Mouse (Mus musculus) MEL (cell line): Measurements from ENCODE around the gene Twnk. TPM values are rescaled to one million over a fixed set of nuclear protein-coding genes. Genes with fewer than 3 reads are reported as not detected.

Experiments
- DNase-seq: peaks from one replicate; pipeline ENCODE4 v3.0.0; 2011; ENCODE audit warnings: low read depth, low spot score
- H3K27ac ChIP-seq: 2 replicates; pipeline ENCODE4 v1.5.1; 2012; ENCODE audit warnings: low read depth, mild to moderate bottlenecking, control low read depth, low read length, moderate library complexity; ENCODE audit not compliant: control insufficient read depth
- H3K27me3 ChIP-seq, 2 experiments: fragments of 150-350 bp in 1 of 2; sonication (generic) in 1 of 2; 2 replicates each; pipeline ENCODE4 v1.6.1; 2012; ENCODE audit warnings: low read length in 2 of 2, mild to moderate bottlenecking in 2 of 2, improper control_type of control experiment in 1 of 2, moderate library complexity in 1 of 2; ENCODE audit not compliant: insufficient read depth in 2 of 2, control insufficient read depth in 1 of 2
- H3K36me3 ChIP-seq, 2 experiments: 2 replicates each; pipeline ENCODE4 v1.6.1; 2012 to 2014; ENCODE audit warnings: low read length in 2 of 2, improper control_type of control experiment in 1 of 2, inconsistent platforms in 1 of 2, mild to moderate bottlenecking in 1 of 2; ENCODE audit not compliant: insufficient read depth in 2 of 2, control insufficient read depth in 1 of 2
- H3K4me1 ChIP-seq, 2 experiments: fragments of 150-350 bp in 1 of 2; sonication (generic) in 1 of 2; 2 replicates each; pipeline ENCODE4 v1.6.1; 2012; ENCODE audit warnings: low read length in 2 of 2, improper control_type of control experiment in 1 of 2, mild to moderate bottlenecking in 1 of 2; ENCODE audit not compliant: insufficient read depth in 2 of 2, control insufficient read depth in 1 of 2
- H3K4me3 ChIP-seq, 2 experiments: fragments of 150-350 bp in 1 of 2; sonication (generic) in 1 of 2; 2 replicates each; pipeline ENCODE4 v1.5.1; 2012; ENCODE audit warnings: low read depth in 2 of 2, low read length in 2 of 2, mild to moderate bottlenecking in 2 of 2, moderate library complexity in 2 of 2, control low read depth in 1 of 2, improper control_type of control experiment in 1 of 2; ENCODE audit not compliant: control insufficient read depth in 1 of 2, insufficient read depth in 1 of 2
- H3K79me2 ChIP-seq: 2 replicates; pipeline ENCODE4 v1.6.1; 2012; ENCODE audit warnings: mild to moderate bottlenecking, low read length, moderate library complexity; ENCODE audit not compliant: control insufficient read depth, poor library complexity, insufficient read depth
- H3K9ac ChIP-seq: 2 replicates; pipeline ENCODE4 v1.6.1; 2012; ENCODE audit warnings: low read depth, mild to moderate bottlenecking, control low read depth, low read length, moderate library complexity; ENCODE audit not compliant: control insufficient read depth, poor library complexity, severe bottlenecking
- H3K9me3 ChIP-seq: fragments of 150-350 bp; sonication (generic); replicated peaks from 2 replicates; pipeline ENCODE4 v1.6.1; 2012; ENCODE audit warnings: mild to moderate bottlenecking, low read length, improper control_type of control experiment, moderate library complexity; ENCODE audit not compliant: insufficient read depth
- BHLHE40 ChIP-seq: IDR thresholded peaks from 2 replicates; pipeline ENCODE4 v1.6.1; 2012; ENCODE audit warnings: low read depth, mild to moderate bottlenecking, inconsistent platforms, low read length, improper control_type of control experiment, borderline replicate concordance
- CTCF ChIP-seq, 3 experiments: IDR thresholded peaks in 2 of 3; conservative IDR thresholded peaks in 1 of 3; 2 replicates each; pipeline ENCODE4 v1.5.1; 2011 to 2012; ENCODE audit warnings: low read length in 3 of 3, low read depth in 2 of 3, mild to moderate bottlenecking in 2 of 3, improper control_type of control experiment in 1 of 3, inconsistent platforms in 1 of 3, mixed read lengths in 1 of 3, moderate library complexity in 1 of 3; ENCODE audit not compliant: control insufficient read depth in 1 of 3, insufficient read depth in 1 of 3, poor library complexity in 1 of 3, severe bottlenecking in 1 of 3
- E2F4 ChIP-seq: IDR thresholded peaks from 2 replicates; pipeline ENCODE4 v1.6.1; 2011; ENCODE audit warnings: low read depth, low read length, improper control_type of control experiment, borderline replicate concordance
- ELF1 ChIP-seq: IDR thresholded peaks from 2 replicates; pipeline ENCODE4 v1.6.1; 2014; ENCODE audit warnings: low read depth, mild to moderate bottlenecking, inconsistent platforms, low read length, improper control_type of control experiment, moderate library complexity
- EP300 ChIP-seq, 2 experiments: IDR thresholded peaks; 2 replicates each; pipeline ENCODE4 v1.6.1; 2011; ENCODE audit warnings: improper control_type of control experiment in 2 of 2, low read length in 2 of 2, low read depth in 1 of 2, mild to moderate bottlenecking in 1 of 2
- ETS1 ChIP-seq: IDR thresholded peaks from 2 replicates; pipeline ENCODE4 v1.6.1; 2012; ENCODE audit warnings: low read depth, mild to moderate bottlenecking, inconsistent platforms, low read length, improper control_type of control experiment, moderate library complexity
- HCFC1 ChIP-seq: IDR thresholded peaks from 2 replicates; pipeline ENCODE4 v1.6.1; 2012; ENCODE audit warnings: low read depth, mild to moderate bottlenecking, inconsistent platforms, low read length, improper control_type of control experiment, moderate library complexity
- JUND ChIP-seq: IDR thresholded peaks from 2 replicates; pipeline ENCODE4 v1.6.1; 2011; ENCODE audit warnings: low read depth, mild to moderate bottlenecking, improper control_type of control experiment, low read length
- MAFK ChIP-seq: IDR thresholded peaks from 2 replicates; pipeline ENCODE4 v1.6.1; 2011; ENCODE audit warnings: low read depth, mild to moderate bottlenecking, low read length, improper control_type of control experiment, borderline replicate concordance
- MAX ChIP-seq: IDR thresholded peaks from 2 replicates; pipeline ENCODE4 v1.6.1; 2011; ENCODE audit warnings: low read length, improper control_type of control experiment
- MAZ ChIP-seq: IDR thresholded peaks from 2 replicates; pipeline ENCODE4 v1.6.1; 2012; ENCODE audit warnings: low read depth, mild to moderate bottlenecking, inconsistent platforms, low read length, improper control_type of control experiment
- MYB ChIP-seq: IDR thresholded peaks from 2 replicates; pipeline ENCODE4 v1.6.1; 2011; ENCODE audit warnings: mild to moderate bottlenecking, low read depth, low read length, improper control_type of control experiment
- MYC ChIP-seq: IDR thresholded peaks from 2 replicates; pipeline ENCODE4 v1.6.1; 2011; ENCODE audit warnings: low read depth, mild to moderate bottlenecking, low read length, improper control_type of control experiment, moderate library complexity
- NELFE ChIP-seq: IDR thresholded peaks from 2 replicates; pipeline ENCODE4 v1.6.1; 2011; ENCODE audit warnings: low read depth, low read length, improper control_type of control experiment
- POLR2A ChIP-seq, 2 experiments: IDR thresholded peaks; 2 replicates each; pipeline ENCODE4 v1.6.1; 2011 to 2012; ENCODE audit warnings: low read length in 2 of 2, mild to moderate bottlenecking in 2 of 2, control low read depth in 1 of 2, improper control_type of control experiment in 1 of 2, low read depth in 1 of 2, moderate library complexity in 1 of 2; ENCODE audit not compliant: control insufficient read depth in 1 of 2, insufficient read depth in 1 of 2, poor library complexity in 1 of 2
- POLR2AphosphoS5 ChIP-seq: IDR thresholded peaks from 2 replicates; pipeline ENCODE4 v1.6.1; 2012; ENCODE audit warnings: low read depth, borderline replicate concordance, mild to moderate bottlenecking, inconsistent platforms, low read length, moderate library complexity, mixed read lengths
- RAD21 ChIP-seq: IDR thresholded peaks from 2 replicates; pipeline ENCODE4 v1.6.1; 2011; ENCODE audit warnings: mild to moderate bottlenecking, low read depth, low read length, improper control_type of control experiment
- RCOR1 ChIP-seq: IDR thresholded peaks from 2 replicates; pipeline ENCODE4 v1.6.1; 2012; ENCODE audit warnings: low read depth, mild to moderate bottlenecking, inconsistent platforms, low read length, improper control_type of control experiment
- SIN3A ChIP-seq: IDR thresholded peaks from 2 replicates; pipeline ENCODE4 v1.6.1; 2012; ENCODE audit warnings: low read length, improper control_type of control experiment, inconsistent platforms
- SMC3 ChIP-seq: IDR thresholded peaks from 2 replicates; pipeline ENCODE4 v1.6.1; 2011; ENCODE audit warnings: low read depth, low read length, improper control_type of control experiment
- TBP ChIP-seq: IDR thresholded peaks from 2 replicates; pipeline ENCODE4 v1.8.0; 2011; ENCODE audit warnings: low read depth, low read length, improper control_type of control experiment
- TCF12 ChIP-seq: IDR thresholded peaks from 2 replicates; pipeline ENCODE4 v1.6.1; 2014; ENCODE audit warnings: low read depth, mild to moderate bottlenecking, inconsistent platforms, low read length, improper control_type of control experiment, moderate library complexity
- USF1 ChIP-seq: IDR thresholded peaks from 2 replicates; pipeline ENCODE4 v1.6.1; 2014; ENCODE audit warnings: low read depth, mild to moderate bottlenecking, inconsistent platforms, low read length, improper control_type of control experiment, moderate library complexity
- ZC3H11A ChIP-seq: IDR thresholded peaks from 2 replicates; pipeline ENCODE4 v1.6.1; 2012; ENCODE audit warnings: low read depth, mild to moderate bottlenecking, inconsistent platforms, low read length, improper control_type of control experiment
- ZKSCAN1 ChIP-seq: IDR thresholded peaks from 2 replicates; pipeline ENCODE4 v1.6.1; 2012; ENCODE audit warnings: low read depth, mild to moderate bottlenecking, inconsistent platforms, low read length, improper control_type of control experiment, moderate library complexity
- ZMIZ1 ChIP-seq: IDR thresholded peaks from 2 replicates; pipeline ENCODE4 v1.6.1; 2012; ENCODE audit warnings: low read depth, mild to moderate bottlenecking, inconsistent platforms, low read length, improper control_type of control experiment, moderate library complexity
- polyA plus RNA-seq, 2 experiments: library from polyadenylated mRNA; stranded (reverse) in 1 of 2; unstranded in 1 of 2; fragments of >175 nt in 1 of 2; fragments of >200 nt in 1 of 2; gene quantifications; 2 replicates each; pipeline versions ENCODE4 v1.2.1 to v1.2.4; 2012; ENCODE audit warnings: low replicate concordance in 2 of 2, low read depth in 1 of 2; ENCODE audit not compliant: insufficient read length in 2 of 2, insufficient read depth in 1 of 2, missing spikeins in 1 of 2
- total RNA-seq: library from RNA; depleted of rRNA; stranded (reverse); fragments of 300-350 nt; gene quantifications from 2 replicates; pipeline ENCODE4 v1.2.3, GENCODE M21; 2012

Twnk gene
- total and polyA plus RNA-seq, 3 experiments = 37.5 to 55.6 TPM; not detected in 1

DNA sequence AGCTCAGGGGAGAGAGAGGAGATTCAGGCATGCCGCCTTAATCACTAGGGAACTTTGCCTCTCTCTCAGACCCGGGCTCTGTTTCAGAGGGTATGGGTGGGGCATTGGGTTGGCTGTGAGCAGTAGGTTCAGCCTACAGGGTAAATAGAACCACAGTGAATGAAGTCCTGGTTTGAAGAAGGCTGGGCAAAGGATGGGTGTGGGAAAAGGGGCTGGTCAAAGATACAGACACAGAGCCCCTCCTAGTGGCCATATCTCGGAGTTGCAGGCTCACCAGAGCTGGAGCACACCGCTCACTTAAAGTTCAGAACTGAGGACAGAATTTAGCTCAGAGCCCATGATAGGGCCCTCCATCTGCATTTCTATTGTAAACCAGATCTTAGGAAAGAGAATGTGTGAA, 26.3 kb downstream of the Twnk start:
- H3K79me2 ChIP-seq = no peaks in the 10 kb centered on the region
- H3K36me3 ChIP-seq = peaks cover 0 to 10% of the 10 kb centered on the region in 2 experiments; a peak in 2 of 4 replicates
- H3K9me3 ChIP-seq = no peaks in the 10 kb centered on the region
- no peaks in the 10 kb centered on the region for H3K27me3 ChIP-seq
- no peak for TF ChIP-seq TCF12
- TF ChIP-seq POLR2AphosphoS5 = no peak
- TF ChIP-seq NELFE = no peak
- TF ChIP-seq ETS1 = 0 out of 2 replicates have a peak, but pooled peaks have one; percentile 9
- peak; percentile 75 for TF ChIP-seq SMC3
- TF ChIP-seq MAZ = peak; percentile 58; the same call in 1 of the 2 replicates
- peak; percentile 92 for TF ChIP-seq RAD21
- no peak for TF ChIP-seq ZMIZ1
- TF ChIP-seq CTCF (IDR thresholded peaks at IDR 0.05 in 2 of 3, conservative IDR thresholded peaks at IDR 0.05 in 1 of 3; ENCODE audit: control insufficient read depth in 1 of 3, insufficient read depth in 1 of 3, low read depth in 2 of 3, low read length in 3 of 3, poor library complexity in 1 of 3, severe bottlenecking in 1 of 3) = peak; percentile 93 to 99 (median 97)
- peak; percentile 47; the same call in 1 of the 2 replicates for TF ChIP-seq MYC
- peak; percentile 81 for TF ChIP-seq ZC3H11A
- no peak for TF ChIP-seq MAX
- peak; percentile 56 for TF ChIP-seq SIN3A
- DNase-seq = peak; percentile 92
- H3K4me3 ChIP-seq = peak overlapping the region in 1 of 2 experiments; percentile 33; a peak in 1 of 4 replicates
- H3K27ac ChIP-seq = no peak overlapping the region
- peak overlapping the region; percentile 54; the same call in 1 of the 2 replicates for H3K9ac ChIP-seq
- H3K4me1 ChIP-seq = peaks cover 8 to 22% of the 10 kb centered on the region in 2 experiments

GRCm38 (mm10) chr19:45032570-45033332, 27.3 kb downstream of the Twnk start:
- DNase-seq = peak; percentile 96
- Histone ChIP-seq H3K79me2 (no peaks in the 10 kb centered on the region), H3K4me1 (peaks cover 8 to 22% of the 10 kb centered on the region in 2 experiments), H3K36me3 (peaks cover 0 to 10% of the 10 kb centered on the region in 2 experiments; a peak in 2 of 4 replicates), H3K27me3 (no peaks in the 10 kb centered on the region), H3K27ac (peak overlapping the region; percentile 40), H3K9me3 (no peaks in the 10 kb centered on the region), H3K4me3 (peak overlapping the region in 1 of 2 experiments; percentile 33; a peak in 1 of 4 replicates), H3K9ac (peak overlapping the region; percentile 54)
- TF ChIP-seq MAZ (peak; percentile 82), POLR2A (IDR thresholded peaks at IDR 0.05; ENCODE audit: control insufficient read depth in 1 of 2, insufficient read depth in 1 of 2, low read depth in 1 of 2, low read length in 2 of 2, poor library complexity in 1 of 2) (no peak), ETS1 (peak; percentile 53; the same call in 1 of the 2 replicates), CTCF (IDR thresholded peaks at IDR 0.05 in 2 of 3, conservative IDR thresholded peaks at IDR 0.05 in 1 of 3; ENCODE audit: control insufficient read depth in 1 of 3, insufficient read depth in 1 of 3, low read depth in 2 of 3, low read length in 3 of 3, poor library complexity in 1 of 3, severe bottlenecking in 1 of 3) (peak; percentile 36 to 83 (median 68)), USF1 (peak; percentile 46; the same call in 1 of the 2 replicates), MYB (0 out of 2 replicates have a peak, but pooled peaks have one; percentile 47), ZMIZ1 (no peak), SMC3 (peak; percentile 32; the same call in 1 of the 2 replicates), EP300 (IDR thresholded peaks at IDR 0.05; ENCODE audit: low read depth in 1 of 2, low read length in 2 of 2) (peak; percentile 45 to 64), RCOR1 (peak; percentile 55; the same call in 1 of the 2 replicates), ZKSCAN1 (no peak), MAX (peak; percentile 52; the same call in 1 of the 2 replicates), JUND (no peak), BHLHE40 (0 out of 2 replicates have a peak, but pooled peaks have one; percentile 16), ELF1 (peak; percentile 56), MAFK (no peak), E2F4 (no peak), TCF12 (no peak), HCFC1 (peak; percentile 56; the same call in 1 of the 2 replicates), RAD21 (peak; percentile 12), TBP (peak; percentile 51; the same call in 1 of the 2 replicates)
